Mouse (Mus musculus) layer of hippocampus, adult 8-10 months (tissue): Measurements from ENCODE around the gene Cd300lg. TPM values are rescaled to one million over a fixed set of nuclear protein-coding genes. Genes with fewer than 3 reads are reported as not detected.
A peak's percentile ranks its signal among the peaks of the same experiment; 100 is the strongest.

ENCODE experiments used
- DNase-seq, 2 experiments: peaks; one replicate each; pipeline ENCODE4 v3.0.0; 2022; ENCODE audit warnings: low spot score in 2 of 2
- total RNA-seq, 4 experiments: library from RNA; stranded (reverse); gene quantifications; 2 replicates each; pipeline ENCODE4 v1.2.4; 2022

Cd300lg gene
- total RNA-seq = not detected

DNA sequence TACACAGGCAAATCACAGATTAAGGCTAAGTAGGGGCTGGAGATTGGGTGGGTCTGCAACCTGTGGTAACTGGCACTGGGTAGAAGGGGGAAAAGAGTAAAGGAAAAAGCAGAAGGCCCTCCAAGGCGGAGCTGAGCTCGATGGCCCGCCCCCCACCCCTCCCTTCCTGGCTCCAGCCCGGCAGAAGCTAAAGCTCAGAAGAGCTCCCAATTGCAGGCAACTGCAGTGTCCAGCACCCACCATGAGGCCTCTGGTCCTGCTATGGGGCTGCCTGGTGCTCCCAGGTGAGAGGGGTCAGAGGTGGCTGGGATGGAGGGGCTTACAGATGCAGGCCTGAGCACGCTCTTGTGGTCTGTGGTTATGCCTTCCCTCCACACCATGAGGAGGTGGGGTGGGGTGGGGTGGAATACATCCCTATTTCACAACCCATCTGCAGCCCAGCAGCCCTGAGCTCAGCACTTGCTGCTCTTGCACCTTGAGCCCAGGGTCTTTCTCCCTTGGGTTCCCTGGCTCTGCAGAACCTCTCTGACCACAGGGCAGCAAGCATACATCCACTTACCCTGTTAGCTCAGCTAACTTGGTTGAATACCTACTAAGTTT lies at the start of gene Cd300lg:
Gene Cd300lg, plus strand, starts transcription at position 160 of the 600 bp plus-strand sequence.
- DNase-seq = no peak

DNA sequence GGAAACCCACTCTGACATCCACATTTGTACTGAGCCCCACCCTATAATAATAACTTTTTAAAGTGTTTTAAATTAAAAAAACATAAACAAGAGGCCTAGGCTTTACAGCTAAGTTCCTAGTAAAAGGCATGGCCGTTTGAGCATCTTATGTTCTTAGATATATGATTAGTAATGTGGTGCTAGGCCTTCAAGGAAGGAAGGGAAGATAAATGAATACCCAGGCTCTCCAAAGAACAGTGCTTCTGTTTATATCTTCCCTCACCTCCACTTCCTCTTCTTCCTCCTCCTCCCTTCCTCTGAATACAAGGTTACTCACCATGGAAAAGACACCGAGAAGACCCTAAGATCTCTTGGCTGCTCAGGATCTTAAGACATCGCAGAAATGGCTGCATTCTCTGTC lies 49.5 kb upstream of the Cd300lg start:
- DNase-seq = no peak

GRCm38 (mm10) chr11:101992411-101992810 lies 48.9 kb upstream of the Cd300lg start:
- no peak for DNase-seq

DNA sequence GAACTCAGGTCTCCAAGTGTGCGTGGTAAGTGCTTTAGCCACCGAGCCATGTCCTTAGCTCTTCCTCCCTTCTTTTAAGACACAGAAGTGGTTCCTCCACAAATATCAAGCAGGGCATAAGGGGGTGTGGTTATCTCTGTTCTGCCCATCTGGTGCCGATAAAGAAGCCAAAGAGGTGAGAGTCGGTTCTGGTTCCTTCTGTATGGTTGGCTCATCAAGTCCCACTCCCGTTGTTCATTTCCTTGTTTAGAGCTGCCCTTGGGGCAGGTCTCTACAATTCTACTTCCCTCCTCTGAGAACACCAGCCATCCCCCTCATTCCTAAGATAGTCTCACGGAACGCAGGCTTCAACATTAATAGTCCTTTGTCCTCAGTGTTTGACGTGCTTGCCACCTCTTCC lies 47.2 kb upstream of the Cd300lg start:
- DNase-seq = no peak

DNA sequence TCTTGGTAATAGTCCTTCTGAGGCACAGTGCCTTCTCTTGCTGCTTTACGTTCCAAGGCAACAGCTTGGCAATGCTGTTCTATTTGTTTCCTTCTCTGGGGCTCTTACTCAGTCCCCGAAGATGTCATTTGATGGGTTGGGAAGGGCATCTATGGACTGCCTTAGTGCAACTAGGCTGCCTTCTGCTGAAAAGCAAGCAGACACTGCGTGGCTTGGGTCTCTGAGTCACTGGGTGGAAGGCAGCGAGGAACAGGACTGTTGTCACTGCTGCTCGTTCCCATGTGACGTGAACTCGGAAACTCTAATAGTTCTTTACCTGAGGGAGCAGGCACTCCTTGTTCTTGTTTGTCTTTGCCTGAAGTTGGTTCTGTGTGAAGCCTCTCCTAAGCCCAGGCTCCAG lies 45.4 kb upstream of the Cd300lg start:
- no peak for DNase-seq

GRCm38 (mm10) chr11:101998258-101998657 lies 43.1 kb upstream of the Cd300lg start:
- DNase-seq = no peak

DNA sequence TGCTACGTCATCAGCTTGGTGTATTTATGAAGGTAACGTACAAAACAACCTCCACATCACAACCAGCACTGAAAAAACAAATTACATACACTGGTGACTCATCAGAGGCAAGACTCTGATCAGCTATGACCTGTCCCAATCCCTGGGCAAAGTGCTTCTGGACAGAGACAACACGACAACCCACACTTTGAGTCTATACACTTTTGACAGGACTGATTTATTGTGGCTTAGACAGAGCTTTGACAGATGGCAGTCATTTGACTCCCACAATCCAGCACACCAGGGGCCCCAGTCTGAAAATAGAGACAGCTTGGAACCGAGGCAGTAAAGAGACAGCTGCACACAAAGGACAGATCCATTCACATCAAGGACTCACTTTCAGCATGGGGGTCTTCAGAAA lies 41.8 kb upstream of the Cd300lg start:
- DNase-seq = no peak

- no peak for DNase-seq
Measured at GRCm38 (mm10) chr11:102004251-102004650, 37.1 kb upstream of the Cd300lg start.

DNA sequence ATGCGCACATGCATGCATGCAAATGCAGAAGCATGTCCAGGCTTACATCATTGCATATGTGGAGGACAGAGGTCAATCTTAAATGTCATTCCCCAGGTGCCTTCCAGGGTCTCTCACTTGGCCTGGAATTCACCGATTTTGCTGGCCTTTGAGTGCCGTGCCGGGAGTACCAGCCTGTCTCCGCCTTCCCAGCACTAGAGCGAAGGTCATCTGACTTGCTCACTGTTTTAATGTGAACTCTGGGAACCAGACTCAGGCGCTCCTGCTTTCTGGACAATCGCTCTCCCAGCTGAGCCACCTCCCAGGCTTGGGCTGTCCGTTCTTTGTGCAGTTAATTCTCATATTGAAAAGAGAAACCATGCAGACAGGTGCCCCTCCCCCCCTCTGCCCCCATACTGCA lies 35.0 kb upstream of the Cd300lg start:
- no peak for DNase-seq

GRCm38 (mm10) chr11:102006688-102007087 lies 34.6 kb upstream of the Cd300lg start:
- DNase-seq = no peak

- DNase-seq = no peak
Measured at GRCm38 (mm10) chr11:102008372-102008771, 32.9 kb upstream of the Cd300lg start.

DNA sequence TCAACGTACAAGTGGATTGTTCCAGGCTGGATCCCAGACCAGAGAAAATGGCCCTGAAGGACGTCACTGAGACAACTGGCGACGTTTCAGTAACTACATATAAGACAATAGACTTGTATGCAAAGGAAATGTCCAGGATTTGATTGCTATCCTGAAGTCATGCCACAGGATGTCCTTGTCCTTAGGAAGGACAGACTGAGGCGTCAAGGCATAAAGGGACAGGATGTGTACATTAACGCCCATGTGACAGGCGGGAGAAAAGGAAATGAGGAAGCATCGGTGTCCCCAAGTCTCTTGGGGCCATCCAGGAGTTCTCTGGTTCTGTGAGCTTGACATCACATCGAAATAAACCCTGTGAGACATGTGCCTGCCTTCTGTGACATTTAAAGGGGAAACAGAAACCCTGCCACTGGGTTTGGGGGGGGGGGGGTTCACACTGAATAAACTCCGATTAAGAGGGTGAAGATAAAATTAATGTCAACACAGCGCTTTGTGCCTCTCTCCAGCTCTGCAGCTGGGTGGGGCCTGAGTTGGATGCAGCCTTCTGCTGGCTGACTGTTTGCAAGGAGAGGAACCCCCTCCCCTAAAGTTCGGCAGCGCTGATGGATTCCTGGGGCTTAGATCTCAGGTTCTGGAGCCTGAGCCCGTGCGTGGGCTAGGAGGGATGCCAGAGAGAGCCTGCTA lies 32.2 kb upstream of the Cd300lg start:
- no peak for DNase-seq

DNA sequence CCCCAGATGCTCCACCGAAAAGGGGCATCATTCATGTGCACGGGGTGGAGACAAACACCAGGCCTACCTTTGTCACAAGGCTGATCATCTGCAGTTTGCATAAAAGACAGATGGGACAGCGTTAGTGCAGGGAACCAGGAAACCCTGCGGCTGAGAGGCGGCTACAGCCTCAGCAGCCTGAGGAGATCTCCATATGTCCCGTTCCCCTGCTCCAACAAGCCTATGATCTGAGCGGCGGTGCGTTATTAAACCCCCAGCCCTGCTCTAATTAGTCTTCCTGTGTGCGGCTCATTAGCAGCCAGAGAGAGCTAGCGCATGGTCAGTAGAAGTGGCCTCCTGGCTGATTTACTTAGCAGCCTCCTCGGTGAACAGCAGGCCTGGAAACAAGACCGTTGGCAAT lies 31.2 kb upstream of the Cd300lg start:
- peak; percentile 56 to 60 for DNase-seq

DNA sequence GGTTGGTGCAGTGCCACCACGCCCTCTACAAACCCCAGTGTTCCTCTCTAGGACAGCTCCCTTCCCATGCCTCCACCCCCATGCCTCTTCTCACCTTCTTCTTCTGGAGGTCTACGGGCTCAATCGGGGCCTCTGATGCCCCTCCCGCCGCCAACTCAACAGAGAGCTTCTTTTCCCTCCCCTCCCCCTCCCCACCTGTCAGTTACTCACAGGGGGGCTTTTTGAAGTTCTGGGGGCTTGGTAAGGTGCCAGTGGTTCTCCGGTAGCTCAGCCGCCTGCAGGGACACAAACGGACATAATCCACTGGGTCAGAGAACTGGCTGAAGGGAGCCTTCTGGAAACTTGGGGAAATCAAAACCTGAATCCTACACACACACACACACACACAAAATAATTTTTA lies 29.8 kb upstream of the Cd300lg start:
- no peak for DNase-seq

- DNase-seq = no peak
Measured at GRCm38 (mm10) chr11:102013201-102013600, 28.1 kb upstream of the Cd300lg start.

GRCm38 (mm10) chr11:102015472-102015871 lies 25.8 kb upstream of the Cd300lg start:
- no peak for DNase-seq

GRCm38 (mm10) chr11:102016136-102016535 lies 25.2 kb upstream of the Cd300lg start:
- no peak for DNase-seq

- no peak for DNase-seq
Measured at GRCm38 (mm10) chr11:102019736-102020135, 21.6 kb upstream of the Cd300lg start.

DNA sequence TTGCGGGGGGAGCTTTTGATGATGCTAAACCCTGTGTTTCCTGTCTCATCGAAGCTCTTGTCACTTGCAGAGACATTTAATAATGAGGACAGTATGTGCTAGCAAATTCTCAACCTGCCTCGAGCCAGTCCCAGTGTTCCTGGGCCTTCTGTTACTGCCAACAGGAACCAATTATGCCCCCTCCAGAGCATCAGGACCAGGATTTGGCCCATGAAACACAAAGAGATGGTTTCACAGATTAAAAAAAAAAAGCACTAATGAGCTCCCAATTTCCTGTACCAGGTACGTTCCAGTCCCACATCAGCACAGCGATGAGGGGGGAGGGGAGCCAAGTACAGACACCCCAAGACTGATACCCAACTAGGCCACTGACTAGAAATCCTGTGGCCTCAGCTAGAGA lies 20.1 kb upstream of the Cd300lg start:
- DNase-seq = no peak

GRCm38 (mm10) chr11:102023406-102023805 lies 17.9 kb upstream of the Cd300lg start:
- no peak for DNase-seq

DNA sequence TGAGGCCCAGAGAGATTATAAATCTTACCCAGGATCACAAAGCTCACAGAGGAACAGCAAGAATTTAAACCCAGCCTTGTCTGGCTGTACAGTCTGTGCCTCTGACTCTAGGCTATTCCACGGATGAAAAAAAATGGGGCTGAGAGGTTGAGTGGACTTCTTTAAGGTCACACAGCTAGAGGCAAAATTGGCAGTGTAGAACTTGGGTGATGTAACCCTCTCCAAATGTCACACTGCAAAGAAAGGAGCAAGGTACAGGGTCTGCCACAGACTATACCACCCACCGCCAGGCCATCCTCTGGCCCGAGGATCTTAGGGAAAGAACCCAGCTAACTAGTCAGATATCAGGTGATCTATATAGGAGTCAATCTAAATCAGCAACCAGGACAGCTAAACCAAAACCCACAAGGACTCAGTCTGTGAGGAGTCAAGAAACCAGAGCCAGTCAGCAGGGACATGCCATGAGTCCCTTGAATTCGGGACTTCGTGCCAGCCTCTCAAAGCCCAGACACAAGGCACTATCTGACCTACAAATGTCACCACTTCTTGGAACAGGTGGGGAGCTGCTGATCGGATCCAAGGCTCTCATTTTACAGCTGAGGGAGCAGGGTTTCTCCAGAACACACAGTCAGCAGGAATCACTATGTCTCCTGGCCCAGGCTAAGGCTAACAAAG lies 17.1 kb upstream of the Cd300lg start:
- no peak for DNase-seq

DNA sequence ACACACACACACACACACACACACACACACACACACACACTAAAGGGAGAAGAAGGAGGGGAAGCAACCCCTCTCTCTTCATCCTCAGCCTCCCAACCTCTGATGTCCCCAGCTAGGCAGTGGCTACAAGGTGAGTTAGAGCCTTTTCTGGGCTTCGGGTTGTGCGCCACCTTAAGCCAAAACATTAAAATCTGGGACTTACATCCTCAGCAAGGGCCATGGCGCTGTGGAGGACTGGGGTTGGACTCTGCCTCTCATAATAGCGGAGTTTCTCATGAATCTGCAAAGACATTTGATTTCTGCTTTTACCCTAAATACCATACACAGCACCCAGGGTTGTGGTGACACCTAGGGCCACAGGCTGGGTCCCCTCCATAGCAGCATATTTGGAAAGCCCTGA lies 16.4 kb upstream of the Cd300lg start:
- DNase-seq = no peak

DNA sequence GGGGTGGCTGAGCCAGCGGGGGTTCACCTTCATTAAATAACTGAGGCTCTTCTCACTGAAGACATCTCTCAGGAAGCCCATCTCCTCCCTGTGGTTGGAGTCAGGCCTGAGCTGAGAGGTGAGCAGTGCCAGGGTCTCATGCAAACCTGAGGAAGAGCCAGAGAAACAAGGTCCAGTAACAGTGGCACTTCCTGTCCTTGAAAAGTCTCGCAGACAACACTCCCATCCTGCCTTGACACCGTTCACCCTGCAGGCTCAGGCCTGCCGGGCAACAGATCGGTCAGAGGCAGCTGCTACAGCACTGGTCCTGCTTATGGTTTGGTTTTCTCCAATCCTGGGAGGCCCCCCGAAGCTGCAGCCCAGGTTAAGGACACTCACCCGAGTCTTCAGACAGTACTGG lies 16.0 kb upstream of the Cd300lg start:
- DNase-seq = no peak
